ENCODE assay signal across 24 mouse cellular contexts in the genomic region with DNA sequence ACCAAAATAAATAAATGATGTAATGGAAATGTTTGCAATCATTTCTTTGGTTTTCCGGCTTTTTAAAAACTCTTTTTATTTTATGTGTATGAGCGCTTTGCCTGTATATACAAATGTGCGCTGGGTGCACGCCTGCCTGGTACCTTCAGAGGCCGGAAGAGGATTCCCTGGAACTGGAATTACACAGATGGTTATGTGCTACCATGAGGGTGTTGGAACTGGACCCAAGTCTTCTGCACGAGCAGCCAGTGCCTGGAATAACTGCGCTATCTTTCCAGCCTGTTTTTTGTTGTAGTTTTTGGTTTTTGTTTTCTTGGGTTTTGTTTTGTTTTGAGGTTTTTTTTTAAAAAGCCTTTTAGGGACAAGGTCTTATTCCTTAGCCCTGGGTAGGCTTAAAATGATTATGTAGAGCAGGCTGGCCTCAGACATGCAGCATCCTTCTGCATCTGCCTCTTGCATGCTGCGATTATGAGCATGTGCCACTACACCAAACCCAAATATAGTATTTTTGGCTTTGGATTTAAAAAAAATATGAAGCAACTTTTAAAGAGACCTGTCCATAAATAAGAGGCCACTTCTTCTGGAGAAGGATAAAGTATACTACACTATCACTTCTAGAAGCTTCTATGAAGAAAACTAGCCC. TPM values are rescaled to one million over a fixed set of nuclear protein-coding genes. Genes with fewer than 3 reads are reported as not detected.
DNase-seq lines count a peak whose midpoint lies in the region; ATAC-seq and TF ChIP-seq lines count a peak whose summit lies in the region.
"Had no signal": no experiment of that assay in that cellular context is flagged by ENCODE, and none has a peak within 500 bp of the region (broad histone marks: within the 10 kb centered on the region; RNA-seq: fewer than 3 reads in every experiment).

No protein-coding gene starts in this region.

- TF ChIP-seq CTCF in gastrocnemius, adult 2 months (IDR thresholded peaks at IDR 0.05), result no peak

- ATAC-seq in cerebellum, adult (ENCODE audit: insufficient number of reproducible peaks, low FRiP score, low TSS enrichment), result peak; percentile 90
- ATAC-seq: activated CD4-positive, CD25-positive, alpha-beta regulatory T cell, adult 4 months; inflammation-experienced regulatory T-cells, adult 6 months had no signal

- intact Hi-C loops in gastrocnemius, adult 2 months (cut with DNase I), result no loop called here

- no peak for DNase-seq in cerebellum, postnatal 4 days (ENCODE audit: low spot score in 2 of 2)
- DNase-seq in gastrocnemius, adult 2 months, result no peak
- DNase-seq in gastrocnemius, adult 18-20 months (ENCODE audit: low spot score), result no peak
- peak; percentile 73 for DNase-seq in cerebellum, adult 11-12 months
- peak; percentile 57 to 66 for DNase-seq in cerebellum, postnatal 10 days
- no peak for DNase-seq in right cerebral cortex, adult 2 months (ENCODE audit: low spot score in 2 of 2)
- no peak for DNase-seq in neural tube, embryonic 10.5 days (ENCODE audit: extremely low spot score, low spot score)
- DNase-seq: adrenal gland, adult 8-10 months; heart, postnatal 4 days; kidney, adult 2 months; liver, embryonic 13.5 days; lung, adult 2 months; lung, postnatal 14 days; right cerebral cortex, postnatal 14 days; spleen, adult 18-20 months had no signal

- no peak overlapping the region for H3K4me3 ChIP-seq in gastrocnemius, adult 2 months
- H3K4me3 ChIP-seq: embryonic facial prominence, embryonic 15.5 days; heart, embryonic 10.5 days; limb, embryonic 12.5 days; liver, embryonic 13.5 days; midbrain, embryonic 12.5 days had no signal

- H3K27ac ChIP-seq in gastrocnemius, adult 2 months, result peak overlapping the region; percentile 67; the same call in 1 of the 2 replicates
- H3K27ac ChIP-seq: embryonic facial prominence, embryonic 15.5 days; heart, embryonic 10.5 days; hindbrain, embryonic 14.5 days; kidney, postnatal 0 days; limb, embryonic 12.5 days; liver, embryonic 13.5 days; midbrain, embryonic 12.5 days had no signal

RNA-seq across cellular contexts. Expression of a gene that starts 17.7 kb away (rescaled TPM):
- 1 to 10 TPM; 3.5 to 5.0 TPM for total RNA-seq in gastrocnemius, adult 2 months (2021)
- 1 to 10 TPM; 3.4 to 4.6 TPM for total RNA-seq in gastrocnemius, adult 18-20 months (2021)

RNA-seq across cellular contexts. Expression of a gene that starts 41.3 kb away (rescaled TPM):
- total RNA-seq in gastrocnemius, adult 2 months (2021), result 10 to 100 TPM; 38.8 to 55.8 TPM
- total RNA-seq in gastrocnemius, adult 18-20 months (2021), result 10 to 100 TPM; 41.0 to 46.1 TPM

Comparison
In these comparisons a context has a peak if more than half of its experiments do, and no peak if none do; other contexts are left out.
1. DNase-seq: peak in cerebellum, adult 11-12 months (single experiment) and cerebellum, postnatal 10 days (2 of 2); none in cerebellum, postnatal 4 days (0 of 2), gastrocnemius, adult 2 months (single experiment), gastrocnemius, adult 18-20 months (single experiment), right cerebral cortex, adult 2 months (0 of 2) and neural tube, embryonic 10.5 days (single experiment).